Mouse (Mus musculus) embryonic stem cell, embryonic (primary cell): ENCODE data around the gene Fam198a.

ENCODE experiments used
- CTCF ChIA-PET, 4 experiments: fragments of 300-600 bp in 2 of 4; fragments of 350-600 bp in 2 of 4; sonication (Branson Sonifier 250); formaldehyde crosslinking; loops; one replicate each; lab custom pipeline; 2022; ENCODE audit warnings: inconsistent platforms in 2 of 4; lab: Charles Lee
- POLR2A ChIA-PET, 4 experiments: fragments of 300-600 bp in 2 of 4; fragments of 350-600 bp in 2 of 4; sonication (Branson Sonifier 250); formaldehyde crosslinking; loops; one replicate each; lab custom pipeline; 2022; ENCODE audit warnings: antibody characterized with exemption in 4 of 4, inconsistent platforms in 1 of 4; lab: Charles Lee

Gene Fam198a

DNA sequence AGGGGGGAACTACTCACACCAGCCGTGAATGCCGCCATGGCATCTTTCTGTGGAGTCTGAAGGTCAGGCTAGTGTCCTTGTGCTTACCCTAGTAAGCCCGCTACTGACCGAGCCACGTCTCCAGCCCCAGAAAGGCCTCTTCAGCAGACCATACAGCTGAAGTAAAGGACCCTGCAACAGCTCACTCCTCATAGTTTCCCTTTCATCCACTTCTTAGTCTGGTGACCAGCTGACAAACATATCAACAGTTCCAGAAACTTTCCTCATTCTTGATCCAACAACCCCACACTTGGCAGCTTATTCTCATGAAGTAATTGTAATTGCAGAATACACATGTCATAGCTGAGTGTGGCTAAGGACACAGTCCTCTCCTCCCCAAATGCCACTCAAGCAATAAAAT lies 73.1 kb downstream of the Fam198a start:
- ChIA-PET POLR2A (interaction anchor here in 1 of 4 experiments (1.2 kb wide), 1 partner anchor 9 kb away, joined by 3 read pairs; no protein-coding TSS in a partner anchor), CTCF (interaction anchor here in 2 of 4 experiments (0.6 to 1.3 kb wide), 2 partner anchors 9 to 423 kb away, joined by 4 to 8 read pairs; no protein-coding TSS in a partner anchor)

DNA sequence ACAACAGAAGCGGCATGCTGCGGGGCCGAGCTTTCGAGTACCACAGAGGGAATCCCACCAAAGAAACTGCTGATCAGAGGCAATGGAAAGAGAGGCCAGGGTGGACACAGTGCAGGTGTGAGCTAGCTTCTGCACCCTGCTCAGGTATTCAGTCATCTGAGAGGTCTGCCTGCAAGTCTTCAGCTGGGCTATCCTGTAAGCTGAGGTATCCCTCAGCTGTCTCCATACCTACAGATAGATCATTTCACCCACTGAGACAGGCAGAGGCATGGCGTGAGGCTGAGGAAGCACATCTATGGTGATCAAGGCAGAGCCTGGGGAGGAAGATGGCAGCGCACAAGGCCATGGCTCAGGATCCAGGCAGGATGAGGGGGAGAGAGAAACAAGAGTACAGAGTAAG lies 73.6 kb downstream of the Fam198a start:
- POLR2A ChIA-PET, result interaction anchor here in 1 of 4 experiments (1.2 kb wide), 1 partner anchor 10 kb away, joined by 3 read pairs; no protein-coding TSS in a partner anchor
- CTCF ChIA-PET, result interaction anchor here in 2 of 4 experiments (0.7 to 1.3 kb wide), 2 partner anchors 10 to 144 kb away, joined by 4 to 8 read pairs; no protein-coding TSS in a partner anchor

DNA sequence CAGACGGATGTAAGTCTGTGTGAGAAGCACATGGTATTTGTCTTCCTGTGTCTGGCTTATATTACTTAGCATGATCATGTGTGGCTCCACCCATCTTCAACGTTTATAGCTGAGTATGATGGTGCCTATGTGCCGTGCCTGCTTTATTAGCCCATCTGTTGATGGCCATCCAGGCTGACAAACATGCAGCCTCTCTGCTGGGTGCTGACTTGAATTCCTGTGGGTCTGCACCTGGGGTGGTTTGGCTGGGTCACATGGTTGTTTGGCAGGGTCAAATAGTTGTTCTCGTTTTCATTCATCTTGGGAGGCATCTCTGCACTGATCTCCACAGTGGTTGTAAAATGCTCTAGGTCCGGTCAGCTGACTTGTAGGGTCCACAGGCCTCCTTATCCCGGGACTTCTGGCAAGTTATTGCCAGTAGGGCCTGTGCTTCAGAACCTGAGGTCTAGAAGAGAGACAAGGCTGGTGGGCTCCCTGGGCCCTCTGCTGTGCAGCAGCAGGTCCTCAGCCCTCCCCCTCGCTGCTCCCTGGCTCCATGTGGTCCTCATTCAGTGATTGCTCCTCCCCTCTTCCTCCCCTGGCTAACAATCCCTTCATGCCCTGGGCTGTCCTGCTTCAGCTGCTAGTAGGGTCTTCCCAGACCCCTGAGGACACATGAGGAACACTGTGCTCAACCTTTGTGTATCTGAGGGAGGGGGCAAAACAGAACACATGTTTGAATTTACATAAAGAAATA lies 75.2 kb downstream of the Fam198a start:
- POLR2A ChIA-PET, result no interaction called here
- CTCF ChIA-PET, result interaction anchor here in 1 of 4 experiments (0.8 kb wide), 1 partner anchor 12 kb away, joined by 3 read pairs; no protein-coding TSS in a partner anchor

- ChIA-PET CTCF (interaction anchor here in 1 of 4 experiments (1.3 kb wide), 1 partner anchor 13 kb away, joined by 5 read pairs; no protein-coding TSS in a partner anchor), POLR2A (no interaction called here)
Observed at GRCm38 (mm10) chr9:122027081-122027913, 76.5 kb downstream of the Fam198a start.

DNA sequence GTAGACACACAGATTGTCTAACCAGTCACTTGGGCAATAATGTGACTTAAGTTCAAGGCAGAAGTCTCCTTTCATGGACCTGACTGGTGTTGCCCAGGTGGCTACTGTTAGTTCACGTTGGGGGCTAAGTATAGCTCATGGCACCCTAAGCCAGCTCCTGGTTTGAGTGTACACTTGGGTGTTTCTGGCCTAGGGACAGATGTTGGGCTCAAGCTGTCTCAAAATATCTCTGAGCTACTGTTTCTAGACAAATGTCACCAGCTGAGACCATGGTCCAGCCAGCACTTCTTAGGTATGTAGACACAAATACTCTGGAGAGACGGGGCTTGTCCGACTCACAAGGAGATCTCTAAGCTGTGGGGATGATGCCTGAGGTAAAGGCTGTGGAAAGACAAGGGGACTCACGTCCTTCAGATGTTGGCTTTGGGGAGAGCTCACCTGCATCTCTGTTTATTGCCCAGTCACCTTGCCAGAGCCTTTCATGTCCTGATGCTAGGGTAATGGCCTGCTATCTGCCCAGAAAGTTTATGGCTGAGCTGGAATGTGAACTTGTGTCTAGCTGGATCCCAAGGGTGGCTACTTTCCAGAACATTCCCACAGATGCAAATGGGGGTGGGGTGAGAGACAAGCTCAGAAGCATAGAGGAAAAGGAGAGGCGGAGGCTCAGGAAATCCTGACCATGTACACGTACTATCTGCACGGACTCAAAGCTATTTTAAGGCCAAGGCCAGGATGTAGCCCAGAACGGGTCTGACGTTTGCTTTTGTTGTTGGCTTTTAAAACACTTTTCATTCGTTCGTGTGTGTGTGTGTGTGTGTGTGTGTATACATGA lies 77.3 kb downstream of the Fam198a start:
- ChIA-PET POLR2A (no interaction called here), CTCF (interaction anchor here in 3 of 4 experiments (0.8 to 1.3 kb wide), 3 partner anchors 13 to 14 kb away, joined by 3 to 5 read pairs (median 3); no protein-coding TSS in a partner anchor)

DNA sequence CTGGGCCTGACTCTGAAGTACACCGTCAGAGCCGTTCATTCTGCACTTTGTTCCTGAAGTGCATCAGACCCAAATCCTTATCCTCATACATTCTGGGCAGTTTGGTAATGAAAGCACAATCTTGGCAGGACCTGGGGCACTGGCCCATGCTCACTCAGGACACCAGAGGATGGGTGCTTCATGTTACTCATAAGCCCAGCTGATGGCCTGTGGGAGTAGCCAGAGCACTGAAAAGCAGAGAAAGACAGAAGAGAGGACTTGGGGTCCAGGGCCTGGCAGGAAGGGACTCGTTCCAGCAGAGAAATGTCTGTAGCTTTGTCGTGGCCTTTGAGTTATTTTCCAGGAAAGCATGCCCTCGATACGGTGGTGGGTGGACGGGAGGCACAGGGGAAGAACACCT lies 79.0 kb downstream of the Fam198a start:
- ChIA-PET CTCF (interaction anchor here in 1 of 4 experiments (2.5 kb wide), 1 partner anchor 15 kb away, joined by 8 read pairs; no protein-coding TSS in a partner anchor), POLR2A (no interaction called here)
